Mouse (Mus musculus) hindbrain, embryonic 10.5 days (tissue): ENCODE results near the gene Vps8. TPM values are rescaled to one million over a fixed set of nuclear protein-coding genes. Genes with fewer than 3 reads are reported as not detected.

Experiments
- DNase-seq: peaks from one replicate; pipeline ENCODE4 v3.0.0-alpha.2; 2017; ENCODE audit warnings: low spot score
- H3K27ac ChIP-seq: fragments of 300-500 bp; sonication (generic); 2 replicates; pipeline ENCODE4 v1.5.1; 2016; ENCODE audit warnings: mild to moderate bottlenecking, moderate library complexity
- H3K27me3 ChIP-seq: fragments of 300-500 bp; sonication (generic); 2 replicates; pipeline ENCODE4 v1.6.1; 2016; ENCODE audit warnings: mild to moderate bottlenecking; ENCODE audit not compliant: poor library complexity, insufficient read depth, severe bottlenecking
- H3K36me3 ChIP-seq: fragments of 300-500 bp; sonication (generic); 2 replicates; pipeline ENCODE4 v1.6.1; 2016; ENCODE audit warnings: mild to moderate bottlenecking, moderate library complexity
- H3K4me1 ChIP-seq: fragments of 300-500 bp; sonication (generic); replicated peaks from 2 replicates; pipeline ENCODE4 v1.6.1; 2016; ENCODE audit warnings: mild to moderate bottlenecking
- H3K4me3 ChIP-seq: fragments of 300-500 bp; sonication (generic); 2 replicates; pipeline ENCODE4 v1.5.1; 2016; ENCODE audit warnings: mild to moderate bottlenecking, moderate library complexity
- H3K9me3 ChIP-seq: fragments of 300-500 bp; sonication (generic); 2 replicates; pipeline ENCODE4 v1.6.1; 2016; ENCODE audit warnings: mild to moderate bottlenecking, moderate library complexity
- WGBS: fragments of 180-500 bp; shearing (Covaris S2); methylation state at CpG from one replicate; pipeline ENCODE4 v1.1.7; 2016; 5-methylcytosine and 5-hydroxymethylcytosine counted together
- polyA plus RNA-seq: library from polyadenylated mRNA; unstranded; fragments of >200 nt; fragmentation: Nextera tagmentation; extraction: Ambion mirVana; gene quantifications from 2 replicates; pipeline ENCODE4 v1.2.1, GENCODE M21; 2016

Gene Vps8
- polyA plus RNA-seq, 1 experiment from 2014 or later, result 23.8 TPM

GRCm38 (mm10) chr16:21412593-21413047, 10.3 kb upstream of the Vps8 start:
- DNase-seq, result peak; percentile 80
- H3K9me3 ChIP-seq, result no peaks in the 10 kb centered on the region
- WGBS, result 25% methylated on average over 8 of the region's 8 CpGs
- no peaks in the 10 kb centered on the region for H3K36me3 ChIP-seq
- H3K27me3 ChIP-seq, result no peaks in the 10 kb centered on the region
- no peaks in the 10 kb centered on the region; the same call in 1 of the 2 replicates for H3K4me1 ChIP-seq
- H3K4me3 ChIP-seq, result no peak overlapping the region
- H3K27ac ChIP-seq, result no peak overlapping the region

- DNase-seq, result no peak
- Histone ChIP-seq H3K36me3 (no peaks in the 10 kb centered on the region), H3K4me3 (no peak overlapping the region), H3K27me3 (no peaks in the 10 kb centered on the region), H3K9me3 (no peaks in the 10 kb centered on the region), H3K4me1 (no peaks in the 10 kb centered on the region; the same call in 1 of the 2 replicates), H3K27ac (no peak overlapping the region)
- 78% methylated on average over 3 of the region's 3 CpGs for WGBS
Measured at GRCm38 (mm10) chr16:21413819-21414218, 9.1 kb upstream of the Vps8 start.

GRCm38 (mm10) chr16:21415128-21415527, 7.8 kb upstream of the Vps8 start:
- H3K27ac ChIP-seq, result no peak overlapping the region

GRCm38 (mm10) chr16:21418012-21418411, 4.9 kb upstream of the Vps8 start:
- H3K27me3 ChIP-seq, result no peaks in the 10 kb centered on the region
- 45% methylated on average over 5 of the region's 5 CpGs for WGBS
- H3K4me3 ChIP-seq, result no peak overlapping the region
- H3K27ac ChIP-seq, result no peak overlapping the region
- DNase-seq, result no peak
- H3K9me3 ChIP-seq, result no peaks in the 10 kb centered on the region
- peaks cover 4% of the 10 kb centered on the region; the same call in 1 of the 2 replicates for H3K4me1 ChIP-seq
- no peaks in the 10 kb centered on the region for H3K36me3 ChIP-seq

More at GRCm38 (mm10) chr16:21415128-21415527, 7.8 kb upstream of the Vps8 start:
- Histone ChIP-seq H3K4me1 (no peaks in the 10 kb centered on the region; the same call in 1 of the 2 replicates), H3K27me3 (no peaks in the 10 kb centered on the region), H3K9me3 (no peaks in the 10 kb centered on the region), H3K4me3 (no peak overlapping the region), H3K36me3 (no peaks in the 10 kb centered on the region)
- DNase-seq, result no peak
- 96% methylated on average over 8 of the region's 8 CpGs for WGBS

- Histone ChIP-seq H3K36me3 (no peaks in the 10 kb centered on the region), H3K4me3 (peak overlapping the region; percentile 89), H3K4me1 (peaks cover 16% of the 10 kb centered on the region), H3K27me3 (no peaks in the 10 kb centered on the region), H3K9me3 (no peaks in the 10 kb centered on the region), H3K27ac (peak overlapping the region; percentile 89)
- DNase-seq, result no peak
- WGBS, result 5% methylated on average over 10 of the region's 10 CpGs
Measured at GRCm38 (mm10) chr16:21423546-21423910, 610 bp downstream of the Vps8 start.

GRCm38 (mm10) chr16:21428131-21428530, 5.2 kb downstream of the Vps8 start:
- Histone ChIP-seq H3K4me3 (no peak overlapping the region), H3K4me1 (peaks cover 11% of the 10 kb centered on the region), H3K27me3 (no peaks in the 10 kb centered on the region), H3K9me3 (peaks cover 5% of the 10 kb centered on the region; the same call in 1 of the 2 replicates), H3K36me3 (peaks cover 7% of the 10 kb centered on the region), H3K27ac (no peak overlapping the region)
- 86% methylated on average over 5 of the region's 5 CpGs for WGBS
- DNase-seq, result no peak

- 93% methylated on average over 2 of the region's 2 CpGs for WGBS
- Histone ChIP-seq H3K27ac (no peak overlapping the region), H3K36me3 (peaks cover 7% of the 10 kb centered on the region), H3K4me3 (no peak overlapping the region), H3K4me1 (no peaks in the 10 kb centered on the region), H3K9me3 (peaks cover 5% of the 10 kb centered on the region; the same call in 1 of the 2 replicates), H3K27me3 (no peaks in the 10 kb centered on the region)
- no peak for DNase-seq
Measured at GRCm38 (mm10) chr16:21430377-21431060, 7.6 kb downstream of the Vps8 start.

GRCm38 (mm10) chr16:21431614-21432013, 8.7 kb downstream of the Vps8 start:
- WGBS, result 87% methylated on average over 3 of the region's 3 CpGs
- Histone ChIP-seq H3K27me3 (no peaks in the 10 kb centered on the region), H3K27ac (no peak overlapping the region), H3K4me1 (no peaks in the 10 kb centered on the region), H3K9me3 (peaks cover 5% of the 10 kb centered on the region; the same call in 1 of the 2 replicates), H3K36me3 (peaks cover 7% of the 10 kb centered on the region), H3K4me3 (no peak overlapping the region)
- no peak for DNase-seq

GRCm38 (mm10) chr16:21433543-21433942, 10.6 kb downstream of the Vps8 start:
- H3K4me1 ChIP-seq, result no peaks in the 10 kb centered on the region
- no peaks in the 10 kb centered on the region for H3K27me3 ChIP-seq
- H3K4me3 ChIP-seq, result no peak overlapping the region
- peaks cover 5% of the 10 kb centered on the region; the same call in 1 of the 2 replicates for H3K9me3 ChIP-seq
- WGBS, result 47% methylated on average over 3 of the region's 3 CpGs
- peaks cover 14% of the 10 kb centered on the region for H3K36me3 ChIP-seq
- no peak for DNase-seq
- no peak overlapping the region for H3K27ac ChIP-seq

- peaks cover 34% of the 10 kb centered on the region for H3K36me3 ChIP-seq
- H3K9me3 ChIP-seq, result no peaks in the 10 kb centered on the region
- no peak overlapping the region for H3K4me3 ChIP-seq
- DNase-seq, result no peak
- H3K4me1 ChIP-seq, result no peaks in the 10 kb centered on the region
- H3K27me3 ChIP-seq, result no peaks in the 10 kb centered on the region
- H3K27ac ChIP-seq, result no peak overlapping the region
Measured at GRCm38 (mm10) chr16:21441012-21441411, 18.1 kb downstream of the Vps8 start.

GRCm38 (mm10) chr16:21445026-21445625, 22.2 kb downstream of the Vps8 start:
- H3K27me3 ChIP-seq, result no peaks in the 10 kb centered on the region
- no peaks in the 10 kb centered on the region for H3K9me3 ChIP-seq
- WGBS, result 57% methylated on average over 9 of the region's 9 CpGs
- no peak overlapping the region for H3K4me3 ChIP-seq
- DNase-seq, result no peak
- H3K27ac ChIP-seq, result no peak overlapping the region
- no peaks in the 10 kb centered on the region; the same call in 1 of the 2 replicates for H3K4me1 ChIP-seq
- H3K36me3 ChIP-seq, result peaks cover 30% of the 10 kb centered on the region

- H3K27me3 ChIP-seq, result no peaks in the 10 kb centered on the region
Measured at GRCm38 (mm10) chr16:21447447-21447846, 24.5 kb downstream of the Vps8 start.

GRCm38 (mm10) chr16:21448464-21448863, 25.5 kb downstream of the Vps8 start:
- no peaks in the 10 kb centered on the region for H3K9me3 ChIP-seq
- H3K36me3 ChIP-seq, result peaks cover 19% of the 10 kb centered on the region
- H3K4me3 ChIP-seq, result no peak overlapping the region
- no peaks in the 10 kb centered on the region; the same call in 1 of the 2 replicates for H3K4me1 ChIP-seq
- H3K27ac ChIP-seq, result no peak overlapping the region
- WGBS, result 91% methylated on average over 5 of the region's 5 CpGs
- DNase-seq, result no peak
- no peaks in the 10 kb centered on the region for H3K27me3 ChIP-seq

More at GRCm38 (mm10) chr16:21447447-21447846, 24.5 kb downstream of the Vps8 start:
- WGBS, result 91% methylated on average over 5 of the region's 5 CpGs
- H3K36me3 ChIP-seq, result peaks cover 29% of the 10 kb centered on the region
- no peak overlapping the region for H3K27ac ChIP-seq
- no peaks in the 10 kb centered on the region; the same call in 1 of the 2 replicates for H3K4me1 ChIP-seq
- H3K9me3 ChIP-seq, result no peaks in the 10 kb centered on the region
- H3K4me3 ChIP-seq, result no peak overlapping the region
- DNase-seq, result no peak
